Mouse (Mus musculus): ENCODE measurements around the gene B4galt2. TPM values are rescaled to one million over a fixed set of nuclear protein-coding genes. Genes with fewer than 3 reads are reported as not detected.

The B4galt2 gene
- polyA plus RNA-seq, 1 experiment from 2014 or later: 31.8 TPM

DNA sequence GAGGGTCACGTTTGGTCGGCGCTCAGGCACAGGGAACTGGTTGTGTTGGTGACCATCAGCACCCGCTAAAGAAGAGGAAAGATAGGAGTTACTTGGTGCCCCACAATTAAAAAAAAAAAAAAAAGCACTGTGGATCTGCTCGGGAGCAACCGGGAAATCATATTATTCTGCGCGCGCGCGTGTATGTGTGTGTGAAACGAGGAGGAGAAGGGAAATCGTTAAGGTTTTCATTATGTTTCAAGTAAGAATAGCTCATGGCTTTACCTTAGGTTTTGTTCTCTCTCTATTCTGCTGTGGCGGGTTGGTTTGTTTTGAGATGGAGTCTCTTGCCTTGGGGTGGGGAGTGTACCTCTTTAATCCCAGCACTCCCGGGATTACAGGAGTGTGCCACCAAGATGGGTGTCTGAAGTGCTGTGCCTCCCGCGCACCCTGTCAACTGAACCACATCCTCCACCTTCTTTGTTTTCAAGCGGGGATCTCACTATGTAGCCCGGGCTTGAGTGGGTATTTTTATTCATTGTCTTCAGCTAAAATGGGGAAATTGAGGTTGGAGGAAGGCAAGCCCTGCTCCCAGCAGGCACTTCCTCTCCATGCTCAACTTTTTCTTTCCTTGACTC lies 32.3 kb upstream of the B4galt2 start:
- Histone ChIP-seq H3K4me1 (ENCODE audit: insufficient read depth) (peaks cover 19% of the 10 kb centered on the region), H3K4me2 (peak overlapping the region; percentile 99), H3K27ac (ENCODE audit: low read depth) (peak overlapping the region; percentile 89; the same call in 1 of the 2 replicates), H3K36me3 (ENCODE audit: insufficient read depth) (peaks cover 17% of the 10 kb centered on the region), H3K4me3 (ENCODE audit: low read depth, low read length) (peak overlapping the region; percentile 81), H3K9me3 (ENCODE audit: low read depth, low read length) (no peaks in the 10 kb centered on the region), H3K9ac (peak overlapping the region; percentile 75), H3K27me3 (ENCODE audit: insufficient read depth, low read length) (no peaks in the 10 kb centered on the region)
- TF ChIP-seq CTCF (IDR thresholded peaks at IDR 0.05; ENCODE audit: low read depth): no peak
- DNase-seq: no peak
- 3% methylated on average over 19 of the region's 19 CpGs for WGBS
- ATAC-seq (ENCODE audit: insufficient read depth): no peak

DNA sequence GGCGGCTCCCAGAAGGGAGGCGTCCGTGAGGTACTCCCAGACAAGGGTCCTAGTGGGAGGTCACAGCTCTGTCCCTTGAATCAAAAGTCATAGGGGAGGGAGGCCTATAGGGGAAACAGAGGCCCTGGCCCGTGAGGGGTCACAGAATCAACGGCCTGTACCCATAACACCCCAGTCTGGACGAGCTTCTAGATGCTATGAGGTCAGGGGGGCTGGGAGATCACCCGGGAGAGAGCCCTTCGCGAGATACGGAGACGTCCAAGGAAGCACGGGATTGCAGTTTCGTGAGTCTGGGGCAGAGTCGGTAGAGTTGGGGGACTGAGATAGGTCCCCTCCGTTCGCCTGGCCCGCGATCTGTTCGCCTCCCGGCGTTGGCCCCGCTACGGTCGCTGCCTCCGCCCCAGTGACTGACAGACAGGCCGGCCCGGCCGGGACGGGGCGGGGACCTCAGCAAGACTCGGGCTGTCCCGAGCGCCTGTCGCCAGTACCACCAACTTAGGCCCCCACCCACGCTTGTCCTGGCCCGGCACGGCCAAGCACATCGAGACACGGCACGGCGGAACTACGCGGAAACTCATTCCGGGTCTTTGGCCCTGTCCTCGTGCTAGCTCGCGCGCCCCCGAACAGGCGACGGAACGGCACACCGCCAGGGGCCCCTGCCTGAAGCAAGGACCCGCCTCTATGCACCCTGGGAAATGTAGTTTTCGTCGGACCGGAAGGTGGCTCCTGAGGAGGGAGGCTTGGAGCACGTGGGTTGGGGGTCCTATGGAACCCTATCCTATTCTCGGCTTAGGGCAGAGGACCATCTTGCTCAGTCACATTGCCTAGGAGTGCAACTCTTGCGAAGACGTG lies 31.5 kb upstream of the B4galt2 start, which contains the start of gene Ipo13:
Ipo13 (minus strand) TSS at position 409 of the 852 bp plus-strand sequence.
- DNase-seq: peak; percentile 97
- Histone ChIP-seq H3K9me3 (ENCODE audit: low read depth, low read length) (no peaks in the 10 kb centered on the region), H3K27me3 (ENCODE audit: insufficient read depth, low read length) (no peaks in the 10 kb centered on the region), H3K4me1 (ENCODE audit: insufficient read depth) (peaks cover 19% of the 10 kb centered on the region), H3K9ac (peak within 1 kb of the TSS; percentile 75), H3K4me3 (ENCODE audit: low read depth, low read length) (peak within 1 kb of the TSS; percentile 81), H3K36me3 (ENCODE audit: insufficient read depth) (peaks cover 22% of the 10 kb centered on the region), H3K27ac (ENCODE audit: low read depth) (peak within 1 kb of the TSS; percentile 89), H3K4me2 (peak within 1 kb of the TSS; percentile 99)
- ATAC-seq (ENCODE audit: insufficient read depth): peak; percentile 95
- WGBS: under 1% methylated on average over 61 of the region's 61 CpGs
- peak; percentile 58 for TF ChIP-seq CTCF (IDR thresholded peaks at IDR 0.05; ENCODE audit: low read depth)

DNA sequence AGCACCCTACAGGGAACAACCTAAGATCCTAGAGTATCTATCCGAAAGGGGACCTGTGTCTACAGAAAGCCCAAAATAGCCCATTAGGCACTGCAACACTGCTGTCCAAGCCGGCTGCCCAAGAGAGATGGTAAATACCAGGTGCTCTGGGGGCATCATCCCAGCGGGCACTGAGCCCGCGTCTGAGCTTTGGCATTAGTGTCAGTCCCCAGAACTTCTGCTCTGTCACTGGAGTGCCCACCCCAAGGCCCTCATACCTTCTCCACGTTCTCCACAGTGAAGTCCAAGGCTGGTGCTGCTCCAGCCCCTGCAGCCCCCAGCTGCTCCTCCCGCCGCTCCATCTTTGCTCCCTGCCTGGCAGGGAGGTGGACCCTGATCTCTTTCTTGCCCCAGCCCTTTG lies 30.7 kb upstream of the B4galt2 start:
- 20% methylated on average over 8 of the region's 8 CpGs for WGBS
- peaks cover 19% of the 10 kb centered on the region for H3K4me1 ChIP-seq (ENCODE audit: insufficient read depth)
- H3K27ac ChIP-seq (ENCODE audit: low read depth): no peak overlapping the region
- peak overlapping the region; percentile 99 for H3K4me2 ChIP-seq
- peak overlapping the region; percentile 81 for H3K4me3 ChIP-seq (ENCODE audit: low read depth, low read length)
- H3K36me3 ChIP-seq (ENCODE audit: insufficient read depth): peaks cover 22% of the 10 kb centered on the region
- peak overlapping the region; percentile 75 for H3K9ac ChIP-seq
- ATAC-seq (ENCODE audit: insufficient read depth) (no peak), DNase-seq (no peak)
- no peaks in the 10 kb centered on the region for H3K9me3 ChIP-seq (ENCODE audit: low read depth, low read length)
- H3K27me3 ChIP-seq (ENCODE audit: insufficient read depth, low read length): no peaks in the 10 kb centered on the region
- no peak for TF ChIP-seq CTCF (IDR thresholded peaks at IDR 0.05; ENCODE audit: low read depth)

DNA sequence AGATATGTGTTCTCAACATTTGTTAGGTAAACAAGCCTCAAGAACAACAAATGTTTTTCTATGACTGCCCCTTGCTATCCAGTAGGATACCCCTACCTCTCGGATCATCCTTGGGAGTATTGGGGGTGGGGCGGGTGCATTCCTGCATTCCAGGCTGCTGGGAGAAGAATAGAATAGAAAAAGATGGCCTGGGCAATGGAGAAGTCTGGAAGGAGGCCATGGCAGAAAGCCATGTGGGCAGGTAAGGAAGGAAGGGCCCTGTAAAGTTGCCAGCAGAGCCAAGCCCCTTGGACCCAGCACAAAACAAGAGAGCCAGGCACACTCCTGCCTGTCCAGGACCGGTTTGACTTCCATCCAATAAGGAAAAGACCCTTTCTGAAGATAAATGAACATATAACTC lies 30.1 kb upstream of the B4galt2 start:
- peaks cover 19% of the 10 kb centered on the region for H3K4me1 ChIP-seq (ENCODE audit: insufficient read depth)
- no peak for ATAC-seq (ENCODE audit: insufficient read depth)
- peak overlapping the region; percentile 99 for H3K4me2 ChIP-seq
- TF ChIP-seq CTCF (IDR thresholded peaks at IDR 0.05; ENCODE audit: low read depth): no peak
- 48% methylated on average over 3 of the region's 3 CpGs for WGBS
- H3K9me3 ChIP-seq (ENCODE audit: low read depth, low read length): no peaks in the 10 kb centered on the region
- H3K9ac ChIP-seq: peak overlapping the region; percentile 75; the same call in 1 of the 2 replicates
- no peaks in the 10 kb centered on the region for H3K27me3 ChIP-seq (ENCODE audit: insufficient read depth, low read length)
- peak overlapping the region; percentile 81 for H3K4me3 ChIP-seq (ENCODE audit: low read depth, low read length)
- H3K36me3 ChIP-seq (ENCODE audit: insufficient read depth): peaks cover 22% of the 10 kb centered on the region
- peak; percentile 51 for DNase-seq
- no peak overlapping the region for H3K27ac ChIP-seq (ENCODE audit: low read depth)

DNA sequence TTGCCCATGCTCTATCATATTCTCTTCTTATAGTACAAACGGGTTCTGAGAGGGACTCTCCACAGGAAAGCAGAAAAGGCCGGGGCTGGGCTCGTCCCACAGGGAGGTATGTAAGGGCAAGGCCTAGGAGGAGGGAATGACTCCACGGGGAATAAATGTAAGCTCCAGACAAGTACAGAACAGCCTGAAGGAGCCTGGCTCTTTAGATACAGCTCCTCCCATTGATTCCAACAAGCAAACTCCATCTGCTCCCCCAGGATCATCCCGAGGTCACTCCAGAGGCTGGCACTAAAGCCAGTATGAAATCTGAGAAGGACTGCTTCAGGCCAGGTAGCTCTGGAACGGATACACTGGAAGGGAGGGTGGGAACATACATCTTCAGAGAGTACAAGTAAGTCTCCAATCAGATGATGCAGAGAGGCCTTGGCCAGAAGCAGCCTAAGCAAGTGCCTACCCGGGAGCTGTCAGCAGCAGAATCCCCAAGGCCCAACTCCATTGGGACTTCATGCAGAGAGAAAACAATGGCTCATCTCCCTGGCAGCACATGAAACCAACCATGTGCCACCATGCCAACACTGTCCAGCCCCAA lies 29.5 kb upstream of the B4galt2 start:
- Histone ChIP-seq H3K4me3 (ENCODE audit: low read depth, low read length) (0 out of 2 replicates have a peak overlapping the region, but pooled peaks have one; percentile 81), H3K4me2 (peak overlapping the region; percentile 99), H3K9ac (no peak overlapping the region; the same call in 1 of the 2 replicates), H3K4me1 (ENCODE audit: insufficient read depth) (peaks cover 19% of the 10 kb centered on the region), H3K36me3 (ENCODE audit: insufficient read depth) (peaks cover 26% of the 10 kb centered on the region), H3K27ac (ENCODE audit: low read depth) (no peak overlapping the region), H3K9me3 (ENCODE audit: low read depth, low read length) (no peaks in the 10 kb centered on the region), H3K27me3 (ENCODE audit: insufficient read depth, low read length) (no peaks in the 10 kb centered on the region)
- WGBS: 55% methylated on average over 7 of the region's 7 CpGs
- ATAC-seq (ENCODE audit: insufficient read depth) (no peak), DNase-seq (no peak)
- TF ChIP-seq CTCF (IDR thresholded peaks at IDR 0.05; ENCODE audit: low read depth): no peak

DNA sequence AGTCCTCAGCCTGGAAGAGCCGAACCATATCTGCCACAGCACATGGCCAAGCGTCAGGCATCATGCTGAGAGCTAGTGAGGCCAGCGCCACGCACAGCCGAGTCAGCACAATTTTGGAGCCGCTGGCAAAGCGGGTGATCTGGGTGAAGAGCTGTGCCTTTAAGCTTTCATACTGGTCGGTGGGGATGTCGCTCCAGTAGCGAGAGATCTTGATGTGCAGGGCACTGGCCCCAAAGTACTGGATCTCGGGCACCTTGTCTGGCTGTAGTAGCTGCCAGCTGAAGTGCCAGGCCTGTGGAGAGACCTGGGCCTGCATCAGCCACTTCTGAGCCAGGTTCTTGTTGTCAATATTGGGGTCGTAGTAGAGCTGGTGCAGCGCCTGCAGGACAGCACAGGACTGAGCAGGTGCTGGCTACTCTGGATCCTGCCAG lies 28.9 kb upstream of the B4galt2 start:
- H3K4me2 ChIP-seq: no peak overlapping the region
- WGBS: 90% methylated on average over 13 of the region's 13 CpGs
- no peaks in the 10 kb centered on the region for H3K27me3 ChIP-seq (ENCODE audit: insufficient read depth, low read length)
- H3K4me3 ChIP-seq (ENCODE audit: low read depth, low read length): no peak overlapping the region
- H3K9ac ChIP-seq: no peak overlapping the region
- TF ChIP-seq CTCF (IDR thresholded peaks at IDR 0.05; ENCODE audit: low read depth): no peak
- DNase-seq (no peak), ATAC-seq (ENCODE audit: insufficient read depth) (no peak)
- peaks cover 30% of the 10 kb centered on the region for H3K36me3 ChIP-seq (ENCODE audit: insufficient read depth)
- no peaks in the 10 kb centered on the region for H3K9me3 ChIP-seq (ENCODE audit: low read depth, low read length)
- peaks cover 19% of the 10 kb centered on the region for H3K4me1 ChIP-seq (ENCODE audit: insufficient read depth)
- no peak overlapping the region for H3K27ac ChIP-seq (ENCODE audit: low read depth)

Measured in lung, embryonic 14.5 days (tissue).